Mouse (Mus musculus) hindbrain, embryonic 11.5 days (tissue): Measurements from ENCODE around the gene Spon1. TPM values are rescaled to one million over a fixed set of nuclear protein-coding genes. Genes with fewer than 3 reads are reported as not detected.

Source experiments
- ATAC-seq: fragments of 200-750 bp; cut with Nextera tagmentation; 2 replicates; pipeline ENCODE4 v1.8.0; 2017; ENCODE audit warnings: mild to moderate bottlenecking, moderate TSS enrichment, moderate library complexity; ENCODE audit not compliant: low FRiP score
- DNase-seq: peaks from one replicate; pipeline ENCODE4 v3.0.0-alpha.2; 2015; ENCODE audit warnings: low spot score
- H3K27ac ChIP-seq: fragments of 300-500 bp; sonication (generic); 2 replicates; pipeline ENCODE4 v1.5.1; 2014; ENCODE audit warnings: mild to moderate bottlenecking, low read depth, low read length
- H3K27me3 ChIP-seq: fragments of 300-500 bp; sonication (generic); 2 replicates; pipeline ENCODE4 v1.6.1; 2014; ENCODE audit warnings: mild to moderate bottlenecking, low read length, moderate library complexity, mixed read lengths; ENCODE audit not compliant: control insufficient read depth, insufficient read depth
- H3K36me3 ChIP-seq: fragments of 300-500 bp; sonication (generic); 2 replicates; pipeline ENCODE4 v1.6.1; 2014; ENCODE audit warnings: mild to moderate bottlenecking, low read length, moderate library complexity, mixed read lengths; ENCODE audit not compliant: control insufficient read depth, insufficient read depth
- H3K4me1 ChIP-seq: fragments of 300-500 bp; sonication (generic); replicated peaks from 2 replicates; pipeline ENCODE4 v1.6.1; 2014; ENCODE audit warnings: low read length, mixed read lengths; ENCODE audit not compliant: control insufficient read depth, insufficient read depth
- H3K4me2 ChIP-seq: fragments of 300-500 bp; sonication (generic); replicated peaks from 2 replicates; pipeline ENCODE4 v1.6.1; 2014; ENCODE audit warnings: mild to moderate bottlenecking, low read depth, low read length
- H3K4me3 ChIP-seq: fragments of 300-500 bp; sonication (generic); 2 replicates; pipeline ENCODE4 v1.5.1; 2014; ENCODE audit warnings: low read depth, low read length
- H3K9ac ChIP-seq: fragments of 300-500 bp; sonication (generic); 2 replicates; pipeline ENCODE4 v1.6.1; 2014; ENCODE audit warnings: low read depth, low read length
- H3K9me3 ChIP-seq: fragments of 300-500 bp; sonication (generic); 2 replicates; pipeline ENCODE4 v1.6.1; 2016; ENCODE audit warnings: low read length; ENCODE audit not compliant: control insufficient read depth
- WGBS: fragments of 180-500 bp; shearing (Covaris S2); extraction: QIAGEN DNeasy Blood & Tissue Kit; methylation state at CpG from one replicate; pipeline ENCODE4 v1.1.7; 2014; 5-methylcytosine and 5-hydroxymethylcytosine counted together
- polyA plus RNA-seq: library from polyadenylated mRNA; unstranded; fragments of >200 nt; fragmentation: Nextera tagmentation; extraction: Ambion mirVana; gene quantifications from 2 replicates; pipeline ENCODE4 v1.2.1, GENCODE M21; 2014

Spon1 gene
- polyA plus RNA-seq, 1 experiment from 2014 or later = 72.3 TPM

DNA sequence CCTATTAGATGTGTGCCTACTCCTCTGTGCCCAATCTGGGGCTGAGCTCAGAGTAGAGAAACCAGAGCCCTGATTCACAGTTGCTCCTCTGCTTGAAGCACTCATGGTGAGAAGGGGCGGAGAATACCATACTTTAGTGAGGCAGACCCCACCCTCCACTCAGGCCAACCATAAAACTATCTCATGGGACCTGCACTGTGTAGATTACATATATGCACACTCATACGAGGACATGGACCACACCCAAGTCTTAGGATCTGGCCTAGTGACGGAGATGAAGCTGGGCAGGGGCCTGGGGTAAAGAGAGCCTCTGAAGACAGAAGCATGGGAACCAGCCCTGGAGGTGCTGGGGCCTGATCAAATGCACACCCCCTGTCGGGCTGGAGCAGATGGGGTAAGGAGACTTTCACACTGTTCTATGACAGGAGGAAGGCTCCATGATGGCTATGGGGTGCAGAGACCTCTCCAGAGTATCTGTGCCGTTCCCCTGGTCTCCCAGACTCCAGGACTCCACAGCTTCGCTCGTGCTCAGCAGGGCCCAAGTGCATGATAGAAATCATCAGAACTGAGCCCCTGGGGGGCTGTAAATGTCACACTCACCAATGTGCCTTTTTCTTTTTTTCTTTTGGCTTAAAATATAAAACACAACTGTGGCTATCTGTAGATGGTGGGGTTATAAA, 232.0 kb downstream of the Spon1 start:
- DNase-seq (no peak), ATAC-seq (no peak)
- WGBS = 76% methylated on average over 7 of the region's 7 CpGs
- no peak overlapping the region for H3K4me3 ChIP-seq
- H3K27me3 ChIP-seq = no peaks in the 10 kb centered on the region
- H3K27ac ChIP-seq = no peak overlapping the region
- no peaks in the 10 kb centered on the region for H3K9me3 ChIP-seq
- H3K4me2 ChIP-seq = no peak overlapping the region
- H3K4me1 ChIP-seq = no peaks in the 10 kb centered on the region
- no peaks in the 10 kb centered on the region for H3K36me3 ChIP-seq
- H3K9ac ChIP-seq = no peak overlapping the region

DNA sequence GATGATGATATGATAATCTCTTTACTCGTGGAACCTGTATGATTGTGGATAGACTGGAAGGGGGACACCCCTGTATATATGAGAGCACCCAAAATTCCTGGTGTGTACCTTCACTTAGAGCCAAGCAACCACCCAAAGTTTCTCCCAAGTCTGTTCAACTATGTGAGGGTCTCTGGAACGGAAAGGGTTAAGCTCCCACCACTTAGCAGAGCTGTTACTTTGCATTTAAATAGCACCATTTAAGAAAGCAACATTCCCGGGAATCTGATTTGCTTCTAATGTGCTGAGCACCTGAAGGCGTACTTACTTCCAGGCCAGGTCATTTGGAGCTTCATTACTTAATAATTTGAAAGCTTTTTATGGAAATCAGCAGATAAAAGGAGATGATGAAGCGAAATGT, 238.4 kb downstream of the Spon1 start:
- no peaks in the 10 kb centered on the region for H3K27me3 ChIP-seq
- H3K4me2 ChIP-seq = no peak overlapping the region
- 23% methylated on average over 5 of the region's 5 CpGs for WGBS
- H3K9ac ChIP-seq = no peak overlapping the region
- H3K9me3 ChIP-seq = no peaks in the 10 kb centered on the region
- no peak overlapping the region for H3K27ac ChIP-seq
- H3K36me3 ChIP-seq = no peaks in the 10 kb centered on the region
- DNase-seq = no peak
- H3K4me3 ChIP-seq = no peak overlapping the region
- H3K4me1 ChIP-seq = no peaks in the 10 kb centered on the region
- ATAC-seq = no peak

DNA sequence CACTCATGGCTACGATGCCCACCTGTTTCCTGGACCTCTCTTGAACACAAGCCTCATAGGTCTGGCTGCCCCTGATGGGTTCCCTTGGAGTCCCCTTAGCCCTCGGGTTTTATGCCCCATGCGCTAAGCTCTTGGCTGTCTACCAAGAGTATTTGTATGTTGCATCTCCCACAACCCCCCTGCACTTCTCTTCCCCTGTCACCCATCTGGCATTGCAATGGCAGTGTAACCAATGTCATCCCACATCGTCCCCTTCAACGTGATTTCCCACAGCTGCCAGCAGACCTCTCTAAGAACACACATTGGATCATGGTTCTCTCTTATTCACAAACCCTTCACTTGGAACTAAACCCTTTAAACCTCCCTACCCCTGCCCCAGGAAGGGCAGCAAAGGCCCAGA, 239.7 kb downstream of the Spon1 start:
- Histone ChIP-seq H3K4me1 (no peaks in the 10 kb centered on the region), H3K27me3 (no peaks in the 10 kb centered on the region), H3K27ac (no peak overlapping the region), H3K4me3 (no peak overlapping the region), H3K9ac (no peak overlapping the region), H3K9me3 (no peaks in the 10 kb centered on the region), H3K36me3 (no peaks in the 10 kb centered on the region), H3K4me2 (no peak overlapping the region)
- 73% methylated on average over 5 of the region's 5 CpGs for WGBS
- DNase-seq (no peak), ATAC-seq (no peak)

DNA sequence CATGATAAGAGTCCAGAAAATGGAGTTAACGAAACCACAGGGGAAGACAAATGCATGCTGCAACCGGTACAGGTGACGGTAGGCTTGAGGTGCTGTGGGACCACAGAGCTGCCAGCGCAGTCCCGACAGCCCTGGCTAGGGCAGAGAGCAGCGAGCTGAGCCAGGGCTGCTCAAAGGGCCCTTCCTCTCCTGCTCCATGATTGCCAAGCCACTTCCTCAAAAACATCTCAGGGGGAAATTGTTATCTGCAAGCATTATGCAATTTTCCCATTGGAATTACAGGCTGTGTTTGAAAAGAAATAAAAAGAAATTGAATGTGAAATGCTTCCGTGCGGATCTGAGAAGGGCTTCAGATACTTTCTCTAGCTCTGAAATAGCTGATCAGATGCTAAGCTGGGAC, 240.7 kb downstream of the Spon1 start:
- 83% methylated on average over 8 of the region's 8 CpGs for WGBS
- no peaks in the 10 kb centered on the region for H3K9me3 ChIP-seq
- H3K27me3 ChIP-seq = no peaks in the 10 kb centered on the region
- H3K9ac ChIP-seq = no peak overlapping the region
- H3K4me2 ChIP-seq = no peak overlapping the region
- no peak overlapping the region for H3K4me3 ChIP-seq
- H3K36me3 ChIP-seq = no peaks in the 10 kb centered on the region
- ATAC-seq (no peak), DNase-seq (no peak)
- no peak overlapping the region for H3K27ac ChIP-seq
- no peaks in the 10 kb centered on the region for H3K4me1 ChIP-seq

DNA sequence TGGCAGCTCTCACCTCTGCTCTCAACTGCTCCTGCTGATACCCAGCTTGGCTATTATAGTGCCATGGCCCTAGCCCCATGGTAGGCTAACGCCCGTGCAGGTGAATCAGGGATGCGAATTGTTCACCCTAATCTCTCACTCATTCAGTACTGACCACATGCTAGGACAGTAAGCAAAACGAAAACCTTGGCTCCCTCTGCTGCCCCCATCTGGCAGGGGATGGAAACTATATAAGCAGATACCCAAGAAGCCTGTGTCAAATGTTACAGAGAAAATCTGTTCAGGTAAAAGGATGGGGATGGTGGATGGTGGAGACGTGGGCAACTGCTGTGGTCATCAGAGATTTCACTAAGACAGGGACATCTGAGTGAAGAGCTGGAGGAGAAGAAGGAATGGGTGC, 241.8 kb downstream of the Spon1 start:
- ATAC-seq = no peak
- peak; percentile 45 for DNase-seq
- Histone ChIP-seq H3K9me3 (no peaks in the 10 kb centered on the region), H3K9ac (no peak overlapping the region), H3K4me1 (no peaks in the 10 kb centered on the region), H3K36me3 (no peaks in the 10 kb centered on the region), H3K27ac (no peak overlapping the region), H3K4me2 (no peak overlapping the region), H3K4me3 (no peak overlapping the region), H3K27me3 (no peaks in the 10 kb centered on the region)
- 75% methylated on average over 5 of the region's 5 CpGs for WGBS

DNA sequence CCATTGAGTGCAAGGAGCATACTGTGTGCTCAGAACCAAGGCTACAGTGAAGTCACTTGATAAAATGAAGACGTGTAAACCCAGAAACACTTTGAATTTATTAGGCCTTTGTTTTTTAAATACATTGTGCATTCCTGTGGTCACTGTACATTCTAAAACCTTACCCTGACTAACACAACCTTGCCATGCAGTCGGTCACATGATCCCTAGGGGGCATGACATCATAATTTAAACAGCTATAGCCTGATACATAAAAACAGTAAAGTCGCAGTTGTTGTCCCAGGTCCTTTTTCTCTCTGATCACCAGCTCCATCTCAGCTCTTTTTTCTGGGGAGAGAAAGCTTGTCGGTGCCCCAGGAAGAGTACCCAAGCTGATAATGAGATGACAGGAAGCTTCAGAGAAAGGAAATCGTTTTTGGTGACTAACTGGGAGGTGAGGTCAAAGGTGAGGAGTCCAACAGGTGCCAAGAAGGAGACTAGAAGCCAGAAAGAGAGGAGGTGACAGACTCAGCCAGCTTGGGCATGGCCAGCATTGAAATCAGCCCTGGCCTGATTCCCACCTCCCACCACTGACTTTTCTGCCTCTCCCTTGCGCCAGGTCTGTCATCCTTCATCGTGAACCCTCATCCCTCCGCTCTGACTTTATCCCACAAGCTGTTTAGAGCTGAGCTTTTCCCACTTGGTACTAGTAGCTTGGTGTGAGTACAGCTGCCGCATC, 246.1 kb downstream of the Spon1 start:
- Histone ChIP-seq H3K9me3 (no peaks in the 10 kb centered on the region), H3K4me1 (no peaks in the 10 kb centered on the region; the same call in 1 of the 2 replicates), H3K4me3 (no peak overlapping the region), H3K27ac (no peak overlapping the region), H3K27me3 (no peaks in the 10 kb centered on the region), H3K4me2 (no peak overlapping the region), H3K9ac (no peak overlapping the region), H3K36me3 (no peaks in the 10 kb centered on the region)
- no peak for ATAC-seq
- no peak for DNase-seq
- 74% methylated on average over 9 of the region's 9 CpGs for WGBS

DNA sequence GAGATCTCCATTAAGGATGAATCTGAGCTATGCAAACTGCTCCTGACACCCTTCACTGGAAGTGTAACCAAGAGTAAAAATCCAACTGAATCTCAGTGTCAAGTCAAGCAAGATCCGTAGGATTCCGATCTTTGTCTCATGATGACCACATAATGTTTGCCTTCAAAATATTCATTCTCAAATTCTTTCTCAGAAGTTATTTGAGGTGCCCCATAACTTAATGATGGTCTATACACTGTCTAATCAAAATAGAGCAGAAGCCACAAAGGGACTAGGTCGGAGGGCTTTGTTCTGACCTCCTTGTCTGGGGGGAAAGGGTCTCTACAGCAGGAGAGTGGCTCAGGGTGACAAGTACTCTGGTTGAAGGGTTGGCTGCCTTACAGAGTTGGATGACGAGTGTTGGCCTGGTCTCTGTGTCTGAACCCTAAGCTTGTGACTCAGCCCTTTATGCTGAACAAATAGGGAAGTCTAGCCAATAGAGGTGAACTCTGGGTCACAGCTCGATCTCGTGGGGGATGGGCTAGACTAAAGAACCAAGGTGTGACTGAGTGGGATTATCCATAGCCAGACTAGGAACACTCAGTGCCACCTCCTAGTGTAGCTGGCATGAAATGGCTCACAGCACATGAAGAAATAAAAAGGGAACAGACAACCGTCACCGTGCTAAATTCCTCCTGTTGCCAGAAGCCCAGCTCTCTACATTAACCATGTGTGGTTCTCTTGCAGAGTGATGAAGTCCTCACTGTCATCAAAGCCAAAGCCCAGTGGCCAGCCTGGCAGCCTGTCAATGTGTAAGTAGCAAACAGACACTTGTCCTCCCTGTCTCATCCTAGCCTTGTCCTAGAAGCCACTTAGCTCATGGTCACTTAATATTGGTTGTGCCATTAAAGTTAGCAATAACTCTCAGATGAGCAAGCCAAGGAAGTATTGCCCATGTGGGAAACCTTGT, 250.5 kb downstream of the Spon1 start:
- 86% methylated on average over 8 of the region's 8 CpGs for WGBS
- no peaks in the 10 kb centered on the region; the same call in 1 of the 2 replicates for H3K4me1 ChIP-seq
- H3K27me3 ChIP-seq = no peaks in the 10 kb centered on the region
- H3K9ac ChIP-seq = no peak overlapping the region
- no peak for ATAC-seq
- no peaks in the 10 kb centered on the region for H3K36me3 ChIP-seq
- no peak overlapping the region for H3K27ac ChIP-seq
- no peak overlapping the region for H3K4me3 ChIP-seq
- H3K4me2 ChIP-seq = no peak overlapping the region
- no peaks in the 10 kb centered on the region for H3K9me3 ChIP-seq
- no peak for DNase-seq

DNA sequence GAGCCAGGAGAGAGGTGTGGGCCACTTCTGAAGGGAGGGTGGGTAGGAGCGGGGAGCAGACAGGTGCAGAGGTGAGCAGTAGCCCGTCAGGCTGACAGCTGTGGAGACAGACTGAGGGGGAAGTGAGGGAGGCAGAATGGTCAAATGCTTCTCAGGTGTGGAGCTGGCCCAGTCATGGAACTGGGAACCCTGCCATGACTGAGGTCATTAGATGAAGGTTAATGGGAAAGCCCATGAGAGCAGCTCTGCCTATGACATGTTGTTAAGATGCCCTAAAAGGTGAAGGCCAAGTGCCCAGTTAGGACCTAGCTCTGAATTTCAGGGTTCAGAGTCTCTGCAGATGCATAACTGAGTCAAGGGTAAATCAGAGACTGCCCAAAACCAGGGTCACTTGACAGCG, 253.1 kb downstream of the Spon1 start:
- Histone ChIP-seq H3K27ac (no peak overlapping the region), H3K9me3 (no peaks in the 10 kb centered on the region), H3K4me2 (no peak overlapping the region), H3K9ac (no peak overlapping the region), H3K27me3 (no peaks in the 10 kb centered on the region), H3K36me3 (no peaks in the 10 kb centered on the region), H3K4me3 (no peak overlapping the region), H3K4me1 (no peaks in the 10 kb centered on the region)
- ATAC-seq (no peak), DNase-seq (no peak)
- WGBS = 77% methylated on average over 3 of the region's 3 CpGs
